In genomic region chr11:29241961-29242360, GRCm38 (mm10) we compare ENCODE assay signal across 26 mouse cellular contexts. TPM values are rescaled to one million over a fixed set of nuclear protein-coding genes. Genes with fewer than 3 reads are reported as not detected.
DNase-seq lines count a peak whose midpoint lies in the region; ATAC-seq lines count a peak whose summit lies in the region.
"Had no signal": no experiment of that assay in that cellular context is flagged by ENCODE, and none has a peak within 500 bp of the region (broad histone marks: within the 10 kb centered on the region; RNA-seq: fewer than 3 reads in every experiment).

No protein-coding gene starts in this region.

- H3K27me3 ChIP-seq in embryonic facial prominence, embryonic 14.5 days (replicated peaks; ENCODE audit: control insufficient read depth, insufficient read depth, low read length), result no peaks in the 10 kb centered on the region
- no peaks in the 10 kb centered on the region for H3K27me3 ChIP-seq in embryonic facial prominence, embryonic 10.5 days (replicated peaks; ENCODE audit: low read depth, poor library complexity, severe bottlenecking)
- H3K27me3 ChIP-seq in heart, embryonic 10.5 days (ENCODE audit: insufficient read depth, poor library complexity, severe bottlenecking), result no peaks in the 10 kb centered on the region
- H3K27me3 ChIP-seq: embryonic facial prominence, embryonic 15.5 days; forebrain, embryonic 12.5 days; heart, embryonic 13.5 days; hindbrain, embryonic 13.5 days; intestine, embryonic 15.5 days had no signal

- ATAC-seq in embryonic facial prominence, embryonic 14.5 days (ENCODE audit: low read depth), result no peak
- ATAC-seq: forebrain, embryonic 16.5 days; hindbrain, embryonic 16.5 days; intestine, embryonic 15.5 days had no signal

- peaks cover 24% of the 10 kb centered on the region for H3K36me3 ChIP-seq in embryonic facial prominence, embryonic 14.5 days (ENCODE audit: control insufficient read depth, insufficient read depth, low read length)
- peaks cover 31% of the 10 kb centered on the region for H3K36me3 ChIP-seq in embryonic facial prominence, embryonic 10.5 days (replicated peaks)
- H3K36me3 ChIP-seq in heart, embryonic 10.5 days, result peaks cover 13% of the 10 kb centered on the region; the same call in 1 of the 2 replicates

- intact Hi-C loops in heart, postnatal 36 days (cut with DNase I), result no loop called here

- H3K4me1 ChIP-seq in embryonic facial prominence, embryonic 14.5 days (ENCODE audit: control insufficient read depth, insufficient read depth, low read length), result peaks cover 13% of the 10 kb centered on the region
- peaks cover 15% of the 10 kb centered on the region for H3K4me1 ChIP-seq in embryonic facial prominence, embryonic 10.5 days
- H3K4me1 ChIP-seq in heart, embryonic 10.5 days, result peaks cover 9% of the 10 kb centered on the region; the same call in 1 of the 2 replicates

- DNase-seq in embryonic facial prominence, embryonic 14.5 days (ENCODE audit: low spot score), result peak; percentile 2
- no peak for DNase-seq in embryonic facial prominence, embryonic 10.5 days (ENCODE audit: low spot score)
- DNase-seq in heart, embryonic 10.5 days (ENCODE audit: low spot score), result peak; percentile 63
- no peak for DNase-seq in heart, postnatal 36 days
- peak; percentile 46 for DNase-seq in retina, embryonic 14.5 days (ENCODE audit: low spot score)
- DNase-seq in frontal cortex, postnatal 25 days (ENCODE audit: low spot score in 2 of 2), result no peak
- DNase-seq in right cerebral cortex, adult 2 months (ENCODE audit: low spot score in 2 of 2), result no peak
- DNase-seq: adrenal gland, adult 2 months; adrenal gland, postnatal 14 days; cerebellum, adult 11-12 months; cerebellum, adult 8-10 months; cerebellum, postnatal 10 days; cerebellum, postnatal 36 days; embryo, embryonic 11 days; gastrocnemius, adult 2 months; gastrocnemius, postnatal 14 days; heart, adult 18-20 months had no signal

- no peak overlapping the region for H3K27ac ChIP-seq in embryonic facial prominence, embryonic 14.5 days (replicated peaks; ENCODE audit: low read depth, low read length)
- no peak overlapping the region for H3K27ac ChIP-seq in embryonic facial prominence, embryonic 10.5 days (replicated peaks)
- no peak overlapping the region for H3K27ac ChIP-seq in heart, embryonic 10.5 days
- H3K27ac ChIP-seq: embryonic facial prominence, embryonic 15.5 days; forebrain, embryonic 12.5 days; gastrocnemius, adult 2 months; heart, embryonic 13.5 days; hindbrain, embryonic 10.5 days; hindbrain, embryonic 13.5 days; intestine, embryonic 15.5 days had no signal

- H3K9me3 ChIP-seq in embryonic facial prominence, embryonic 14.5 days (ENCODE audit: control insufficient read depth, low read length), result no peaks in the 10 kb centered on the region
- no peaks in the 10 kb centered on the region for H3K9me3 ChIP-seq in embryonic facial prominence, embryonic 10.5 days
- no peaks in the 10 kb centered on the region for H3K9me3 ChIP-seq in heart, embryonic 10.5 days
- H3K9me3 ChIP-seq: embryonic facial prominence, embryonic 15.5 days; forebrain, embryonic 12.5 days; G1E; heart, embryonic 13.5 days; hindbrain, embryonic 10.5 days; hindbrain, embryonic 13.5 days; intestine, embryonic 15.5 days had no signal

- H3K9ac ChIP-seq in embryonic facial prominence, embryonic 14.5 days (ENCODE audit: low read depth, low read length), result no peak overlapping the region
- H3K9ac ChIP-seq: embryonic facial prominence, embryonic 15.5 days; forebrain, embryonic 12.5 days; heart, embryonic 13.5 days; hindbrain, embryonic 13.5 days; intestine, embryonic 15.5 days had no signal

- H3K4me3 ChIP-seq in embryonic facial prominence, embryonic 14.5 days (ENCODE audit: low read depth, low read length), result no peak overlapping the region
- H3K4me3 ChIP-seq in embryonic facial prominence, embryonic 10.5 days, result no peak overlapping the region
- no peak overlapping the region for H3K4me3 ChIP-seq in heart, embryonic 10.5 days
- H3K4me3 ChIP-seq: embryonic facial prominence, embryonic 15.5 days; forebrain, embryonic 12.5 days; gastrocnemius, adult 2 months; heart, embryonic 13.5 days; hindbrain, embryonic 10.5 days; hindbrain, embryonic 13.5 days; intestine, embryonic 15.5 days had no signal

- no peak overlapping the region for H3K4me2 ChIP-seq in embryonic facial prominence, embryonic 14.5 days (ENCODE audit: low read depth, low read length)
- H3K4me2 ChIP-seq: embryonic facial prominence, embryonic 15.5 days; forebrain, embryonic 12.5 days; heart, embryonic 13.5 days; hindbrain, embryonic 13.5 days; intestine, embryonic 15.5 days had no signal

- WGBS in embryonic facial prominence, embryonic 14.5 days, result 85% methylated on average over 4 of the region's 4 CpGs
- 68% methylated on average over 4 of the region's 4 CpGs for WGBS in embryonic facial prominence, embryonic 10.5 days
- WGBS in heart, embryonic 10.5 days, result 71% methylated on average over 4 of the region's 4 CpGs

RNA-seq across cellular contexts. Expression of gene Cfap36, which starts 5.2 kb away (rescaled TPM):
- 54.9 and 55.3 TPM in 2 replicates for polyA plus RNA-seq in embryonic facial prominence, embryonic 14.5 days (2014; fragmentation: Nextera tagmentation; extraction: Ambion mirVana)
- polyA plus RNA-seq in embryonic facial prominence, embryonic 10.5 days (2016; fragmentation: Nextera tagmentation; extraction: Ambion mirVana), result 55.4 and 60.8 TPM in 2 replicates
- polyA plus RNA-seq in heart, embryonic 10.5 days (2016; fragmentation: Nextera tagmentation; extraction: Ambion mirVana), result 43.0 and 43.1 TPM in 2 replicates
- 10 to 100 TPM; 13.9 to 19.0 TPM for total RNA-seq in heart, postnatal 36 days (2021)

Comparison
In these comparisons a context has a peak if more than half of its experiments do, and no peak if none do; other contexts are left out.
1. DNase-seq: peak in embryonic facial prominence, embryonic 14.5 days (single experiment), heart, embryonic 10.5 days (single experiment) and retina, embryonic 14.5 days (single experiment); none in embryonic facial prominence, embryonic 10.5 days (single experiment), heart, postnatal 36 days (0 of 2), frontal cortex, postnatal 25 days (0 of 2) and right cerebral cortex, adult 2 months (0 of 2).